Mouse (Mus musculus): Measurements from ENCODE around the gene Vamp2.

- TF ChIP-seq CTCF (conservative IDR thresholded peaks at IDR 0.05; ENCODE audit: low read length) (no peak), POU5F1 (IDR thresholded peaks at IDR 0.05; ENCODE audit: borderline replicate concordance, low read length) (no peak)
Measured at GRCm38 (mm10) chr11:69067601-69068000, 20.7 kb upstream of the Vamp2 start.
